Mouse (Mus musculus): ENCODE results near the gene D430041D05Rik.

GRCm38 (mm10) chr2:104163418-104163817 lies 247.4 kb downstream of the D430041D05Rik start:
- TF ChIP-seq CTCF (IDR thresholded peaks at IDR 0.05; ENCODE audit: insufficient read depth, low read length): no peak
- TF ChIP-seq POLR2A (IDR thresholded peaks at IDR 0.05; ENCODE audit: borderline replicate concordance, extremely low read depth, low read depth, low read length): no peak

Data from lung, adult 2 months (tissue).